Mouse (Mus musculus): Measurements from ENCODE around the gene Mfsd1. TPM values are rescaled to one million over a fixed set of nuclear protein-coding genes. Genes with fewer than 3 reads are reported as not detected.

Gene Mfsd1
- total and polyA plus RNA-seq, 2 experiments from 2014 or later, result 27.4 to 33.3 TPM

GRCm38 (mm10) chr3:67583125-67583845, 744 bp downstream of the Mfsd1 start:
- no peaks in the 10 kb centered on the region for H3K9me3 ChIP-seq (replicated peaks; ENCODE audit: control insufficient read depth, low read length)
- peak overlapping the region; percentile 94 for H3K4me3 ChIP-seq (ENCODE audit: low read depth, low read length)
- no peaks in the 10 kb centered on the region for H3K27me3 ChIP-seq (ENCODE audit: control insufficient read depth, insufficient read depth, low read length)
- ATAC-seq (ENCODE audit: insufficient read depth, low read depth), result no peak; the same call in 1 of the 2 replicates
- peak overlapping the region; percentile 70 for H3K27ac ChIP-seq (ENCODE audit: low read depth)
- peaks cover 20% of the 10 kb centered on the region for H3K36me3 ChIP-seq (replicated peaks; ENCODE audit: control insufficient read depth, insufficient read depth, low read length)
- H3K4me1 ChIP-seq (ENCODE audit: control insufficient read depth, insufficient read depth), result peaks cover 6% of the 10 kb centered on the region
- 14% methylated on average over 16 of the region's 16 CpGs for WGBS
- no peak for DNase-seq (ENCODE audit: low spot score)
- peak overlapping the region; percentile 99 for H3K4me2 ChIP-seq (ENCODE audit: low read depth, low read length)
- TF ChIP-seq CTCF (IDR thresholded peaks at IDR 0.05; ENCODE audit: low read depth), result no peak
- TF ChIP-seq EP300 (IDR thresholded peaks at IDR 0.05; ENCODE audit: low read depth), result no peak
- peak overlapping the region; percentile 74 for H3K9ac ChIP-seq (replicated peaks; ENCODE audit: low read depth, low read length)

GRCm38 (mm10) chr3:67583846-67584186, 1.3 kb downstream of the Mfsd1 start:
- no peak for ATAC-seq (ENCODE audit: insufficient read depth, low read depth)
- Histone ChIP-seq H3K4me1 (ENCODE audit: control insufficient read depth, insufficient read depth) (peaks cover 6% of the 10 kb centered on the region), H3K9me3 (replicated peaks; ENCODE audit: control insufficient read depth, low read length) (no peaks in the 10 kb centered on the region), H3K4me3 (ENCODE audit: low read depth, low read length) (peak overlapping the region; percentile 94), H3K36me3 (replicated peaks; ENCODE audit: control insufficient read depth, insufficient read depth, low read length) (peaks cover 24% of the 10 kb centered on the region), H3K27me3 (ENCODE audit: control insufficient read depth, insufficient read depth, low read length) (no peaks in the 10 kb centered on the region), H3K4me2 (ENCODE audit: low read depth, low read length) (peak overlapping the region; percentile 99), H3K27ac (ENCODE audit: low read depth) (no peak overlapping the region), H3K9ac (replicated peaks; ENCODE audit: low read depth, low read length) (0 out of 2 replicates have a peak overlapping the region, but pooled peaks have one; percentile 74)
- no peak for TF ChIP-seq EP300 (IDR thresholded peaks at IDR 0.05; ENCODE audit: low read depth)
- TF ChIP-seq CTCF (IDR thresholded peaks at IDR 0.05; ENCODE audit: low read depth), result no peak
- 80% methylated on average over 6 of the region's 6 CpGs for WGBS
- DNase-seq (ENCODE audit: low spot score), result no peak

- Histone ChIP-seq H3K9me3 (replicated peaks; ENCODE audit: control insufficient read depth, low read length) (no peaks in the 10 kb centered on the region), H3K27ac (ENCODE audit: low read depth) (no peak overlapping the region), H3K9ac (replicated peaks; ENCODE audit: low read depth, low read length) (no peak overlapping the region), H3K4me3 (ENCODE audit: low read depth, low read length) (no peak overlapping the region), H3K36me3 (replicated peaks; ENCODE audit: control insufficient read depth, insufficient read depth, low read length) (peaks cover 46% of the 10 kb centered on the region), H3K27me3 (ENCODE audit: control insufficient read depth, insufficient read depth, low read length) (no peaks in the 10 kb centered on the region), H3K4me1 (ENCODE audit: control insufficient read depth, insufficient read depth) (peaks cover 6% of the 10 kb centered on the region), H3K4me2 (ENCODE audit: low read depth, low read length) (no peak overlapping the region)
- TF ChIP-seq EP300 (IDR thresholded peaks at IDR 0.05; ENCODE audit: low read depth) (no peak), CTCF (IDR thresholded peaks at IDR 0.05; ENCODE audit: low read depth) (no peak)
- DNase-seq (ENCODE audit: low spot score) (no peak), ATAC-seq (ENCODE audit: insufficient read depth, low read depth) (no peak)
- WGBS, result 82% methylated on average over 2 of the region's 2 CpGs
Observed at GRCm38 (mm10) chr3:67586511-67586910, 4.0 kb downstream of the Mfsd1 start.

GRCm38 (mm10) chr3:67587430-67587829, 4.9 kb downstream of the Mfsd1 start:
- Histone ChIP-seq H3K27ac (ENCODE audit: low read depth) (no peak overlapping the region), H3K9me3 (replicated peaks; ENCODE audit: control insufficient read depth, low read length) (no peaks in the 10 kb centered on the region), H3K9ac (replicated peaks; ENCODE audit: low read depth, low read length) (no peak overlapping the region), H3K4me2 (ENCODE audit: low read depth, low read length) (no peak overlapping the region), H3K36me3 (replicated peaks; ENCODE audit: control insufficient read depth, insufficient read depth, low read length) (peaks cover 55% of the 10 kb centered on the region), H3K27me3 (ENCODE audit: control insufficient read depth, insufficient read depth, low read length) (no peaks in the 10 kb centered on the region), H3K4me1 (ENCODE audit: control insufficient read depth, insufficient read depth) (peaks cover 6% of the 10 kb centered on the region), H3K4me3 (ENCODE audit: low read depth, low read length) (no peak overlapping the region)
- no peak for ATAC-seq (ENCODE audit: insufficient read depth, low read depth)
- DNase-seq (ENCODE audit: low spot score), result no peak
- 74% methylated on average over 9 of the region's 9 CpGs for WGBS
- TF ChIP-seq EP300 (IDR thresholded peaks at IDR 0.05; ENCODE audit: low read depth), result no peak
- no peak for TF ChIP-seq CTCF (IDR thresholded peaks at IDR 0.05; ENCODE audit: low read depth)

GRCm38 (mm10) chr3:67601616-67602138, 19.1 kb downstream of the Mfsd1 start:
- Histone ChIP-seq H3K4me1 (ENCODE audit: control insufficient read depth, insufficient read depth) (no peaks in the 10 kb centered on the region), H3K4me2 (ENCODE audit: low read depth, low read length) (no peak overlapping the region), H3K9ac (replicated peaks; ENCODE audit: low read depth, low read length) (no peak overlapping the region), H3K27ac (ENCODE audit: low read depth) (no peak overlapping the region), H3K36me3 (replicated peaks; ENCODE audit: control insufficient read depth, insufficient read depth, low read length) (peaks cover 60% of the 10 kb centered on the region), H3K4me3 (ENCODE audit: low read depth, low read length) (no peak overlapping the region), H3K9me3 (replicated peaks; ENCODE audit: control insufficient read depth, low read length) (no peaks in the 10 kb centered on the region), H3K27me3 (ENCODE audit: control insufficient read depth, insufficient read depth, low read length) (no peaks in the 10 kb centered on the region)
- DNase-seq (ENCODE audit: low spot score) (no peak), ATAC-seq (ENCODE audit: insufficient read depth, low read depth) (no peak)
- WGBS, result 84% methylated on average over 13 of the region's 13 CpGs
- no peak for TF ChIP-seq EP300 (IDR thresholded peaks at IDR 0.05; ENCODE audit: low read depth)
- TF ChIP-seq CTCF (IDR thresholded peaks at IDR 0.05; ENCODE audit: low read depth), result no peak
